Mouse (Mus musculus) erythroblast, embryonic 14.5 days (primary cell): ENCODE data around the gene Sphk1.

Experiments used
- GATA1 ChIP-seq: IDR thresholded peaks from 2 replicates; pipeline ENCODE4 v1.6.1; 2012; ENCODE audit warnings: low read length, inconsistent platforms, mixed read lengths
- TAL1 ChIP-seq: IDR thresholded peaks from 3 replicates; pipeline ENCODE4 v1.6.1; 2012; ENCODE audit warnings: low read length, inconsistent platforms, mixed read lengths

- TF ChIP-seq GATA1: no peak
- no peak for TF ChIP-seq TAL1
Measured at GRCm38 (mm10) chr11:116504516-116504915, 26.2 kb upstream of the Sphk1 start.
